Mouse (Mus musculus): ENCODE measurements around the gene Acer2.
"Not testable (repeated sequence)": the region's sequence is repeated elsewhere in the genome, so short reads cannot be mapped to it uniquely, and the experiment has no call there.

Gene Acer2

DNA sequence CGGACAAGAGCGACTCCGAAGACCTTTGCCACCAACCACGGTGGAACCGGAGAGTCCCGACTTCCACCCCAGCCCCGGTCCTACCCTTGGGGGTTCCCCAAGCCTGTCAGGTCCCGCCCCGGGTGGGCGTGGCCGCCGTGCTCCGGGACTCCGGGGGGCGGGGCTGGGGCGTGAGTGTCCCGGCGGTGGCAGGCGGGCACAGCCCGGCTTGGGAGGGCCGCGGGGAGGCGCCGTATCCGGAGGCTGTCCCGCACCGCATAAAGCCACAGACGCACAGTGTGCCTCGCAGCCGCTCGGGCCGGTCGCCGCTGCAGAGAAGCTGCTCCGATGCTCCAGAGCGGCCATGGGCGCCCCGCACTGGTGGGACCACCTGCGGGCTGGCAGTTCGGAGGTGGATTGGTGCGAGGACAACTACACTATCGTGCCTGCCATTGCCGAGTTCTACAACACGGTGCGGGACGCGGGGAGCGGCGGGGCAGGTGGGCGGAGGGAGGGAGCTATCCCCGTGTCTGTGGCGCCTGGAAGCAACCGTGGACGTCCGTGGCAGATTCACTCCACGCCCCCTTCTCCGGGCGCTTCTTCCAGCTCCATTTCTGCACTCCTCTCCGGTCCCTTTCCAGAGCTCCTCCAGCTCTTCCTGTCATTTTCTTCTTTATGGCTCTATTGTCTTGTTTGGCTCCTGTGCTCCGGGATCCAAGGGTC lies at the start of gene Acer2:
Gene Acer2 (plus strand): TSS at position 251 of the 702 bp plus-strand sequence.
- peak; percentile 95 for DNase-seq (ENCODE audit: low read depth)

DNA sequence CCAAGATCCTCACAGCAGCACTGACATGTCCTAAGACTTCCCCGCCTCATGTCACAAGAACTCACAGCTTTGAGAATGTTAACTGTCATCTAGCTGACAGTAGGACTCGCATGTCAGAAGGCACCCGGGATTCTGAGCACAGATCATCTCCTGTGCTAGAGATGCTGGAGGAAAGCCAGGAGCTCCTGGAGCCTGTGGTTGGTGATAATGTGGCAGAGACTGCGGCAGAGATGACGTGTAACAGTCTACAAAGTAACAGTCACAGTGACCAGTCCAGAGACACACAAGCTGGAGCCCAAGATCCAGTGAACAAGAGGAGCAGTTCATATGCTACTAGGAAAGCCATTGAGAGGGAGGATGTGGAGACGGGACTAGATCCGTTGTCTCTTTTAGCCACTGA lies 49.1 kb upstream of the Acer2 start:
- DNase-seq (ENCODE audit: low read depth): no peak

DNA sequence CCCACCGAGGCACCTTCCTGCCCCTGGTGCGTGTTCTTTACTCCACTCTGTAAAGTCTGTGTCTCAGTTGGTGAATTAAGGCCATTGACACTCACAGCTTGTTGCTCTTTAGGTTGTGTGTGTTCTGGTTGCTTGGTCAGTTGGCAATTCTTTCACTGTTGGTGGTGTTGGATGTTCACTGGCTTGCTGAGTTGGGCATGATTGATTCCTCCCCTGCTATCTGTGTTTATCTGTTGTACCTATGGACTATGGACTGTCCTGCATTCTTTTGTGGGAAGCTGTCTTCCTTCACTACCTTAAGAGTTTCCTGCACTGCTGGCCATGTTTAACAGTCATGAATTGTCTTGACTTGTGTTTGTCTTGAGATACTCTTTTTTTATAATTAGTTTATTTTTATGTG lies 42.3 kb upstream of the Acer2 start:
- DNase-seq (ENCODE audit: low read depth): no peak

DNA sequence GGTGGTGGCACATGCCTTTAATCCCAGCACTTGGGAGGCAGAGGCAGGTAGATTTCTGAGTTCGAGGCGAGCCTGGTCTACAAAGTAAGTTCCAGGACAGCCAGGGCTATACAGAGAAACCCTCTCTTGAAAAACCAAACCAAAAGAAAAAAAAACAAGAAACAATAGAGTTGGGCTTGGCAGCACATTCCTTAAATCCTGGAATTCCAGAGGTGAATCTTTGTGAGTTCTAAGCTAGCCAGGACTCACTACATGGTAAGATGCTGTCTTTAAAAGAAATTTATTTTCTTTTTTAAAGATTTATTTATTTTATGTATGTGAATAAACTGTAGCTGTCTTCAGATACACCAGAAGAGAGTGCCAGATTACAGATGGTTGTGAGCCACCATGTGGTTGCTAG lies 33.1 kb upstream of the Acer2 start:
- DNase-seq (ENCODE audit: low read depth): not testable (repeated sequence)

DNA sequence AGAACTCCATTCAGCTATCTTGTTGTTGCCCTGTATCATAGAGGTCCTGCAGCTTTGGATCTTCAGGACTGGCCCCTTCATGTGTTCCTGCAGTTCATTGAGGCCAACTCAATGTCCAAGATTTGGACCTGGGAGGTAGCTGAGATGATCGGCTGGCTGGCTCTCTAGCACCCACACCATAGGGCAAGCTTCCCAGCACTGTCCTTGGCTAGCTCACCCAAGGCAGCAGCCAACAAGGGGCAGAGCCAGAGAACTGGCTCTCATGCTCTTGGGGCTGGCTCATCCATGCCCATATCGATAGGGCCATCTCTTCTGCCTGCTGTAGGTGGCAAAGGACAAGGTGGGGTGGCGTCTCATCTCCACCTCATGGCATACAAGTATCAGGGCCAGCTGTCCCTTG lies 28.8 kb upstream of the Acer2 start:
- no peak for DNase-seq (ENCODE audit: low read depth)

DNA sequence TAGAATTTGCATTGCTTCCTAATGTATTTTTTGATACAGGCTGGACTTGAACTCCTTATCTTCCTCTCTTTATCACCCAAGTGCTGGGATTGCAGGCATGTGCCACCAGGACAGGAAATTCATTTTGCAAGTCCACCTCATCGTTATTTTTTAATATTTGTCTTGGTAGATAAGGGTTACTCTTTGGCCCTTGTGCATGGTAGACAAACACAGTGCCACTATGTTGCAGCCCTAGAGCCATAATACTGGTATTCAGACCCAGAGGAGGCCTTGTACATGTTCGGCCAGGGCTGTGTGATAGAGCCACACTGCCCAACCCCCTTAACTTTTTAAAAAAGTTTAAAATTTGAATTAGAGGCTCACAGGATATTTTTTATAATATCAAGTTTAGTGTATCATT lies 26.9 kb upstream of the Acer2 start:
- no peak for DNase-seq (ENCODE audit: low read depth)

DNA sequence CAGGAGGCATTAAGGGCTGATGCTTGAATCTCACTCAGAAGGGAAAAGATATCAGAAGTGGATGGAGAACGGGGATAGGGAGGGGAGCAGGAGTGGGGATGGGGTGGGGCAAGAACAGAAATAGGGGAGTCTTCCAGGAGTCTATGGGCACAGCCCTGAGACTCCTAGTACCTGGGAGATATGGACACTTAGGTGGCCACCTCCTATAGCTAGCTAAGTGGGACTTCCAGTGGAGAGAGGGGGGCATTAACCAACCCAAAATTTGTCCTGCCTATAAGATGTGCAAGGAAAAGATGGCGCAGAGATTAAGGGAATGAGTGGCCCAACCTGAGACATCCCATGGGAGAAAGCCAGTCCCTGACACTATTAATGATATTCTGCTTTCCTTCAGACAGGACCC lies 22.9 kb upstream of the Acer2 start:
- no peak for DNase-seq (ENCODE audit: low read depth)

DNA sequence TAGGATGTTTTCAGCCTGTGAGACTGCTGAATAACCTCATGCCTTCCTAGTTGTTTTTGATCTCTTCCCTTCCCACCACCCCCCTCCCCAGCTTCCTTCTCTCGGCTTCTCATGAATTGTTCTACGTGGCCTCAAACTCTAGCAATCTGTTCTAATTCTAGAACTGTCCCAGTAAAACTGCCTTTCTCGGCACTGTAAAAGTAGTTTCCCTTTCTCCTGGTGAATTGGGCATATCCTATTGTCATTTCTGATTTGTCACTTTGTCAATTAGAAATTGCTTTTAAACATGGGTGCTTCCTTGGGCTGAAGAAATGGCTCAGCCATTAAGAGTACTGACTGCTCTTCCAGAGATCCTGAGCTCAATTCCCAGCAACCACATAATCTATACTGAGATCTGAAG lies 22.2 kb upstream of the Acer2 start:
- DNase-seq (ENCODE audit: low read depth): no peak

DNA sequence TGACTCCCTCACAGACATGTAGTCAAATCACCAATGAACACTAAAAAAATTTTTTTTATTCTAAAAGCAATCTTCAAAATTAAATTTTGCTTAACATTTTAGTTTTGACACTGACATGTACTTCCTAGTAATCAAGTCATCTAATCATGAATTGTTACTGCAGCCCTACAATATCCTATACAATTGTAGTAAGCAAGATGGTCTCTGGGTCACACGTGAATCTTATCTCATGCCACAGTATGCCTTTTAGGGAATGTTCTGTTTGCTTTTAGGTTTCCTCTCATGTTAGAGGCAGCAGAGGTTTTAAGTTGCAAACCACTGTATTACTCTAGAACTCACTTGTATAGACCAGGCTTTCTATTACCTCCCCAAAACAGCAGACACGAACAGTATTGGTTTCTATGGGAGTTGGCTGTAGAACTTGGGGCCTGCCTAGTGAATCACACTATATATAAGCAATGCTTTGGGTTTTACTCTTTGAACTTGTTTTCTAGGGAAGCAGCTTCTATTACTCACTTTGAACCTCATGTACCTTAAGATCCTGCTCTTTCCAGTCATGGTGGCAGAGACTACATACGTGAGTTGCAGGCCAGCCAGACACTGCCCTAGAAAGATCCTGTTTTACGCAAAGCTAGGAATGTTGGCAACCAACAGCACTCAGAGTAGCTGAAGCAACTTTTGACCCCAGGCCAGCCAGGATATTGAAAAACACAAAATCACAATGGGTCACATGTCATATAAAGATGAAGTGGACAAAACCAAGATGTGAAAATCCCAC lies 21.2 kb upstream of the Acer2 start:
- no peak for DNase-seq (ENCODE audit: low read depth)

DNA sequence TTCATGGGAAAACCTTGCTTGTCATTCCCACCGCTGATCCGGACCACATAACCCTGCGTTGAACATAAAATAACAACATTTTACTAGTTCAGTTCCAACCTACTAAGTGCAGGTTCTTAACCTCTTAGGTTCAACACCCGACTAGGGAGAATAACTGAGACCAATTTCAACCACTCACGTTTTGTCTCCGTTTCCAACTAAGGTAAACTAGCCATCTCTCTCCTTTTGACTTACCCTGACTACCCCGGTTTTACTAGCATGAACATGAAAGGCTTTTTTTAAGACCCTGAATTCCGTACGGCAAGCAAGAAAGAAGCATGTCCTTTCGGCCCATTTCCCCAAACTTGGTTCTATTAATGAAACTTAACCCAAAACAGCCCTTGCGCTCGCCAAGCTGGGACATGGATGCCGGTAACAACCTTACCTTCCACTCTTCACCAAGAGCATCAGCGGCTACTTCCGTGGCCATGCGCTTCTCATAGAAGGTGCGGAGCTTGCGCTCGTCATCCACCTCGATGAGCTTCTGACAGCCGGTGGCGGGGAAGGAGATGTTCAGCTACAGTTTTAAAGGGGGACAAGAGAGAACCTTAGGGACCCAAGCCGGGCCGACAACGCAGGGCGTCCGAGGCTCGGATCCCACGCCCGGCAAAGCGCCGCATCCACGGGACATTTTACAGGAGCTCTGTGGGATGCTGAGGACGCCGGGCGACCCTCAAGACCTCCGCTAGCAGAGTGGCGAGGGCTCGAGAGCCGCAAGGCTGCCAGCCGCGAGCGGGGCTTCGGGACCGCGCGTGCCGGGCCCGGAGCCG lies 17.7 kb upstream of the Acer2 start:
- DNase-seq (ENCODE audit: low read depth): peak; percentile 58

DNA sequence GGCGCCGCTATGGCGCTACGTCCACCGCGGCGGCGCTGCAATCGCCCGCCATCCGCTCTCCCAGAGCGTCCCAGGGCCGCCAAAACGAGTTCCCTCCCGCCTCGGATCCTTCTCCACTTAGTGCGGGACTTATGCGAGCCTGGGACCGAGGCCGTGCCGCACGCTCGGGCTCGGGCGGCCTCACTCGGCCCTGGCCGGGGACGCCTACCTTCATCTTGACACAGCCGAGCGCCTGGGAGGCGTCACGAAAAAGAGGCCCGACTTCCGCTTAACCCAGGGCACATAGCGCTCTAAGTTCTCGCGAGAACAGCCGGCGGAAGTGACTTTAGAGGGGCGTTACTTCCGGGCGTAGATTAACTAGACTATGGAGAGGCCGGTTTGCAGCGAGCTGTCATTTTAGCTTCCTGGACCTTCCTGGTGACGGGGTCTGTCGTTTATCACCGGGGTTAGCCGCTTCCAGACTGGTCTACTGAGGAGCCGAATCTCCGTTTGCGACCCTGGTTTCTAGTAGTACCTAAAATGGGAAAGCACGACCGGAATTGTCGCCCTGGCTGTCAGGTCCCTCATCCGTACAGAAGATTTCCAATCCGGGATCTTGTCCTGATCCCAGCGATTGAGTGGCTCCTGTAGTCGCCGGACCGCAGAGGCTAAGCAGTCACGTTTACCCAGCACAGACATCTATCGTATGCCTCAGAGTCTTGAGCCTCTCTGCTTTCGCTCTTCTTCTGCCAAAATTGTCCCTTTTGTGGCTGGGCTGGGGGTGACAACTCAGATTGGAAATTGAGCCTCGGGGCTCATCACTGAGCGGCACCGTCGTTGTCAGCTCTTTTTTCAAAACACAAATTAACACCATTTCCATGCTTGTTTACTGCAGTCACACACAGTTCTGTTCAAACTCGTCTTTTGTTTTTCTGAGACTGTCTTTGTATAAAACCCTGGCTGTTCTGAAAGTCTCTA lies 16.8 kb upstream of the Acer2 start, which contains the start of gene Rps6:
Gene Rps6 (minus strand): TSS at position 300 of the 957 bp plus-strand sequence.
- DNase-seq (ENCODE audit: low read depth): peak; percentile 100

DNA sequence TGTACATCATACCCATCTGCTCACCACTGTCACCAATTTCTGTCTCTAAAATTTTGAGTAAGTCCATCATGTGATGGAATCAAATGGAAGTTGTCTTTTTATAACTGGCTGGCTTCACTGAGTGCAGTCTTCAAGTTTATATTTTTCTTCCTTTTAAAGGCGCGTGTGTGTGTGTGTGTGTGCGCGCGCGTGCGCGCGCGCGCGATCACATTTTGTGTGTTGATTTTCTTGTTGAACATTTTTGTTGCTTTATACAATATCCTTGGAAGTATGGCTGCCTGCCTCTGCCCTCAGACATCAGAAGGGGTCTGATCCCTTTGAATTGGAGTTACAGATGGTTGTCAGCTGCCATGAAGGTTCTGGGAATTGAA lies 16.1 kb upstream of the Acer2 start:
- no peak for DNase-seq (ENCODE audit: low read depth)

DNA sequence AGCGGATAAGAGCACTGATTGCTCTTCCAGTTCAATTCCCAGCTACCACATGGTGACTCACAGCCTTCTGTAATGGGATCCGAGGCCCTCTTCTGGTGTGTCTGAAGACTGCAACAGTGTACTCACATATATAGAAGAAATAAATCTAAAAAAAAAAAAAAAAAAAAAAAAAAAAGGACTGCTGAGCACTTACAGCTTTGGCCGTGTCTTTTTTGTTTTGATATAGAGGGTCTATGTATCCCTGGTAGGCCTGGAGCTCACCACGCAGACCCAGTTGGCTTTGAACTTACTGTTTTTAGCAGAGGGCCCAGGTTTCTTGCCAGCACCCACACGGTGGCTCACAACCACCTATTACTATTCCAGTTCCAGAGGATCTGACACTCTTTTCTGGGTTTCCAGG lies 10.1 kb upstream of the Acer2 start:
- DNase-seq (ENCODE audit: low read depth): no peak

DNA sequence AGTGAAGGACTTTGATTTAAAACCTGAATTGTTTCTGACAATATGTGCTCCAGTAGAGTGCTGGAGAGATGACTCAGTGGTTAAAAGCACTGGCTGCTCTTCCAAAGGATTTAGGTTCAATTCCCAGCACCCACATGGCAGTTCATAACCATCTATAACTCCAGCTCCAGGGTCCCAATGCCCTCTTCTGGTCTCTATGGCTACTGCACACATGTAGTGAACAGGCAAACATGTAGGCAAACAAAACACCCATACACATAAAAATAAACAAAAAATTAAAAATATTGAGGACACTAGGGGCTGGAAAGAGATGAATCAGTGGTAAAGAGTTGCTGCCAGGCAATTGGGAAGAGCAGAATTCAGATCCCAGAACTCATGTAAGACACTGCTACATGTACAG lies 2.2 kb upstream of the Acer2 start:
- no peak for DNase-seq (ENCODE audit: low read depth)

DNA sequence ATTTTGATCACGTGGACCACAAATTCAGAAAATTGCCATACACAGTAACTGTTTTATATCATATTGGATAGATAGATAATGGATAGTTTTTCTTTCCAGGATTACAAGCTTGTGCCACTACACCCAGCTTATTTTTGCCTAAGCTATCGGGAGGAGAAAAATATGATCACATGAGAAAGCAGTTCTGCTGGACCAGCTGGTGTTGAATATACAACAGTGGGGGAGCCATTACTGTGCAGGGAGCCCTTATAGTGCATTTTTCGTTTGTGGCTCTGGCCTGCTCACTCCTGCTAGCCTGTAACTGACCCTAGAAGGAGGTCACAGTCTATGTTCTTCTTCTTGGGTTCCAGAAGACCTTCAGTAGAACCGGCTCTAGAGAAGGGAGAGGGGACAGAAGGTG lies 1.1 kb upstream of the Acer2 start:
- no peak for DNase-seq (ENCODE audit: low read depth)

DNA sequence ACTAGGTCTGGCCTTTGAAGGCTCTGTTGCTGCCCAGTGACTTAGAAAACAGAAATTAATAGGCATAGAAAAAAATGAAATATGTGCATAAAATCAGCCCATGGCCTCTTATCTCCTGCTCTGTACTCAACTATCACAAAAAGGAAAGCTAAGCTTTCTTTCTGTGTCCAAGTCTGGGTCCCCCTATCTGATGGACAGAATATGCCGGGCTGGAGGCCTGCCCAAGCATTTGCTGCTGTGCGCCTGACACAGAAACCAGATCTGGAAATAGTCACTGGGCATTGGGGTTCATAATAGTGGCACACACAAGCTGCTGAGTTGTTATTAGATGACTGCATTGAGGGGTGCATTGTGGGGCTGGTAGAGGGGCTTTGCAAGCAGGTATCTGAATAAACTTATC lies 5.3 kb downstream of the Acer2 start:
- DNase-seq (ENCODE audit: low read depth): no peak

DNA sequence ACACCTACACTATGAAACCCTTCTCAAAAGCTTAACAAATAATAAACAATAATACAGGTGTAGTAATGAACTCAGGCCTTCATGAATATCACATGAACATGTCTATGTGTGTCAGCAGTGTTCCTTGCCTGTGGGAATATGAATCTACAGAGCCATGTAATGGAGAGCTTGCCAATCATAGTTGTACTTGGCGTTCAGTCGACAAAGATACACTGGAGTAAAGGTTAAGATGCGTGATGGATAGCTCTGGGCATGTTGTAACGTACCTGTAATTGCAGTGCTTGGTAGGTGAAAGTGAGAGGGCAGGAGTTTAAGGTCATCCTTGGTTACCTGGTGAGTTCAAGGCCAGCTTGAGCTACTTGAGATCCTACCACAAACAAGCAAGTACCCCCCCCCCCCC lies 7.0 kb downstream of the Acer2 start:
- DNase-seq (ENCODE audit: low read depth): no peak

DNA sequence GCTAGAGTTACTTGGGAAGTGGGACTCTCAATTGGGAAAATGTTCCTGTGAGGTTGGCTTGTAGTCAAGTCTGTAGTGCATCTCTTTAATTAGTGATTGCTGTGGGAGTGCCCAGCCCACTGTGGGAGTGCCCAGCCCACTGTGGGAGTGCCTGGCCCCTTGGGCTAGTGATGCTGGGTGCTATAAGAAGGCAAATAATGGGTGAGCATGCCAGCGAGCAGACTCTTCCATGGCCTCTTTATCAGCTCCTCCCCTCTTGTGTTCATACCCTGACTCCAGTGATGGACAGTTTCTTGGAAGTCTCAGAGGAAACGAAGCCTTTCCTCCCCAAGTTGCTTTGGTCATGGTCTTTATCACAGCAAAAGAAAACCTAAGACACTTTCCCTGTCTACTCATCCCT lies 8.2 kb downstream of the Acer2 start:
- no peak for DNase-seq (ENCODE audit: low read depth)

DNA sequence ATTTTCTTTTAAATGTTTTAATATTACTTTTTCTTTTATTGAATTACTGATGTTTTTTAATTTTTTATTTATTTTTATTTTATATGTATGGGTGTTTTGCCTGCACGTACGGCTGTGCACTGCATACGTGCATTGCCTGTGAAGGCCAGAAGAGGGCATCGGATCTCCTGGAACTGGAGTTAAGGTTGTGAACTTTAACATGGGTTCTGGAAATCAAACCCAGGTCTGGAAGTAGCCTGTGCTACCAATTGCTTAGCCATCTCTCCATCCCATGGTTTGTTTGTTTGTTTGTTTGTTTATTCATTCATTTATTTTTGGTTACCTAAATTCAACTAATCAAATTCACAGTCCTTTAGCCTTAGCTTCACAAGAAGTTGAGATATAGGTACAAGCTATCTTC lies 10.7 kb downstream of the Acer2 start:
- DNase-seq (ENCODE audit: low read depth): peak; percentile 77

DNA sequence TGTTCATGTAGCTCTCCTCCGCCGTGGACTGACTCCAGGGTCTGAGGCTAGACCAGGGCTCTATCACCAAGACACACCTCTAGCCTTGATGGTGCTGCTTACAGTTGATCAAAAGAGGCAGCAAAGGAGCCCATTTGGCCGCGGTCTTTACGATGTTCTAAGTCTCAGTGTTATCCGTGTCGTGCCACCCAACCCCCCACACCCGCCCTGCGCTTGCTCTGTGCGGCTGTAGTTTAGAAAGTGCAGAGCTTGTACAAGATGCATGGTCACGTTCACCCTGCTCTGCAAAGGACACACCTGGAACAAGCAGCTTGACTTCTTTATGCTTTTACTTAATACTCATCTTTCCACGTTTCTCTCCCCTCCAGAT lies 11.6 kb downstream of the Acer2 start:
- DNase-seq (ENCODE audit: low read depth): no peak

DNA sequence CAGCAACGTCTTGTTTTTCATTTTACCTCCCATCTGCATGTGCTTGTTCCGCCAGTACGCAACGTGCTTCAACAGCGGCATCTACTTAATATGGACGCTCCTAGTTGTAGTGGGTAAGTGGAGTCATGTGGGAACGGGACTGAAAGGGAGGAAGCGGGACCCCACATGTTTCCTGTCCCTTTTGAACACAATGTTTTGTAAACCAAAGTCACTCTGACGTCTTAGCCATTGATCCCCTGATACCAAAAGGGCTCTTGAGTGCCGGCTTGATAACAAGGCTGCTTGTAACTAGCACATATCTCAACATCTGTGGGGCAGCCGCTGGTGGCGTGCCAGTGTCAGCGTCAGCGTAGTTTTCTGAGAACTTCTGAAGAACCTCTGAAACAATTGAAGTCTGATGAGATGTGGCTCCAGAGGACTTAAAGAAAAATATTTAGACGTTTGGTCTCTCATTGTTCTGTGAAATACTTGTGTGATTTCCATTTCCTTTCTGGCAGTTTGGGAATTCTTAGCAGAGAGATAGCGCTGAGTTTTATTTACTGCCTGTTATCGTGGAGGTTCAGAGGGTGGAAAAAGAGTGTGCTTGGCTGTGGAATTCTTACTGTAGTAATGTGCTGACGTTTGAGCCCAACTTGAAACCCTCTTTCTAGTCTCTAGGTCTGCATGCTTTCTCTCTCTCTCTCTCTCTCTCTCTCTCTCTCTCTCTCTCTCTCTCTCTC lies 12.1 kb downstream of the Acer2 start:
- DNase-seq (ENCODE audit: low read depth): peak; percentile 88
